Mouse (Mus musculus): Measurements from ENCODE around the gene Tars.

Gene Tars

DNA sequence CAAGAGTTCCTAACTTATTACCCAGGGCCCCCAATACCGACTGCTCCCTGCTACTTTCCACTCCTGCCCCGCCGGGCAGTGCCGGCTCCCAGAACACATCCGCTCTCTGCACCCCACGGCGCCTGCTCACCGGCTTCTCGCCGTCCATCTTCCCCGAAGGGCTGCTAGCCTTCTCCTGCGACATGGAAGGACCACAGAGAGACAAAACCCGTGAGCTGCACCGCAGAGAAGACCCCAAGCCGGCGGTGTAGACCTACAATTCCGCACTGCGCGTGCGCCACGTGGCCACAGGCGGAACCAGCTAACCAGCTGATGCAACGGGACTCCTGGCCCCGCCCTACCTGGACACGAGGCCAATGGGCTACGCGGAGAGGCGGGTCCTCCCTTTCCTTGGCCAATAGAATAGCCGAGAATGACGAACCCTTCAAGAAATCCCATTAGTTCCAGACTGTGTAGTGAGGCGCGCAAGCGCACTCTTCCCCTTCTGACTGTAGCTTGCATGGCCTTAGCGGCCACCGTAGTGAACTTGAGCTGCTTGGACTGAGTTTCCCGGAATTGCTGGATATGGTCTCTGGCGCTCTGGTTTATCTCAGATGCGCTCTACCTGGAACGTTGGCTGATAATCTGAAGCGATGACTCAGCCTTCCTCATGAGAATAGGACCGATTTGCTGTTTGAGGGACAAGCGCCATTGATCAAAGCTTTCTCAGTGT is at the start of gene Tars:
Gene Tars, minus strand, starts transcription at position 310 of the 712 bp plus-strand sequence.
- DNase-seq (ENCODE audit: low read depth in 2 of 2, low spot score in 2 of 2) = peak; percentile 93

DNA sequence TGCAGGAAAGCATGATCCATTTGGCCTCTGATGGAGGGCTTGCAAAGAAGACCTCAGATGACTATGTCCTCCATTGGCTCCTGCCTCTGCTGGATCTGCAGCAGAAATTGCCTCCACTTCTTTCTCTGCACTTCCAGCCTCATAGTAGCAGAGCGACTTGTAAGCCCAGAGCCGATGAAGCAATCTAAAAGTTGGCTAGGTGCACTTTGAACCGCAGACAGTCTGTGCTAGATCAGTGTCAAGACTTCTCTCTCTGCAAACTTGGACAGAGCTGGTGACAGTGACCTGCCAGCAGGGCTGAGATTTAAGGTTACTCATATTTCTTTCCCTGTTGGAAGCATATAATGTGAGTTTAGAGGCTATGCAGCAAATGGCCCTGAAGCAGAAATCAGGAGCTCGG is 37.9 kb upstream of the Tars start:
- no peak for DNase-seq (ENCODE audit: low read depth in 2 of 2, low spot score in 2 of 2)

DNA sequence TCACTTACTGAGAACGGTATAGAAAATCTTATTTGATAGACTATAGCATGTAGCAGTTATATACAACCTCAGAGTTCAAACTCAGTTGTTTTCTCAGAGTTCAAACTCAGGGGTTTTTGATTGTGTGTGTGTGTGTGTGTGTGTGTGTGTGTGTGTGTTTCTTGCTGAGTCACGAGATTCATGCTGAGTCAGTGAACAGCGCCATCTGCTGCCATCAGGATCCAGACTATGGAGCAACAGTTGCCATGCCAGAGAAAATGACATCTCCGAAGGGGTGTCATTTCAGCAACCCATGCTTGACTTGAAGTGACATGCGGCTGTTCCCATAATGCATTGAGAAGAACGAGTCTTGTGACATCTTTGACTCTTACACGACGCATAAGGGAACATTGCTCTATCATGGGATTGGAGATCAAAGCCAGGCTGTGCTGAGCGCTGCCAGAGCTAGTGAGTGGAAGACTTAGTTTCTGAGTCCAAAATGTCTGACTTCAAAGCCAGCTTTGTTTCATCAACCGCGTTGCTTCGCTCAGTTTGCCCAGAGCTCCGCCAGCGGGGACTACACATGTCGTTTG is 37.3 kb upstream of the Tars start:
- DNase-seq (ENCODE audit: low read depth in 2 of 2, low spot score in 2 of 2) = no peak

DNA sequence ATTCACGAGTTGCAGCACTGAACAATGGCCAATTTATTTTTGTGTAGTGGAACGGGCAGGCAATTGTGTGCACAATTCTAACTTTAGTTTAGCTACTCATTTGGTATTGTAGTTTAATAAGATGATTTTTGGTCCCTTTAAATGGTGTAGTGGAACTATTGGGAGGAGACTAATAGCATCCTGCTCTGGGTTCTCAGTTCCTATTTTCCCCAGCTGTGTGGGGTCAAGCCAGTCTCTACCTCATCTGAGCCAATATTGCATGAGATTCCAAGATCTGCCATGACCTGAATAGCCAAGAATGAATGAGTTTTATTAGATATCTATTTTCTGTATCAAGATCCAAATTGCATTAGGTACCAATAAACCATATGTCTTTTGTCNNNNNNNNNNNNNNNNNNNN is 27.4 kb upstream of the Tars start:
- no peak for DNase-seq (ENCODE audit: low read depth in 2 of 2, low spot score in 2 of 2)

DNA sequence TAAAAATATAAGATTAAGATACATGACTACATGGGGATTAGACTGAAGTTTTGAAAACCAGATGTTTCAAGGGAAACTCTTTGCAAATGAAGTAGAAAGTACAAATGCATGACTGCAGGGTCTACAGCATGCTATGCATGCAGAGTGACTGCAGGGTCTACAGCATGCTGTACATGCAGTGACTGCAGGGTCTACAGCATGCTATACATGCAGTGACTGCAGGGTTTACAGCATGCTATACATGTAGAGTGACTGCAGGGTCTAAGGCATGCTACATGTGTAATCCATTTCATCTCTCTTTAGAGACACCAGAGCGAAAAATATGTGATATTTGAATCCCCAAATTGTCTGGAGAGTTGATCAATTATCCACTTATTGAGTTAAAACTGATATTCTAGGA is 14.0 kb upstream of the Tars start:
- no peak for DNase-seq (ENCODE audit: low read depth in 2 of 2, low spot score in 2 of 2)

DNA sequence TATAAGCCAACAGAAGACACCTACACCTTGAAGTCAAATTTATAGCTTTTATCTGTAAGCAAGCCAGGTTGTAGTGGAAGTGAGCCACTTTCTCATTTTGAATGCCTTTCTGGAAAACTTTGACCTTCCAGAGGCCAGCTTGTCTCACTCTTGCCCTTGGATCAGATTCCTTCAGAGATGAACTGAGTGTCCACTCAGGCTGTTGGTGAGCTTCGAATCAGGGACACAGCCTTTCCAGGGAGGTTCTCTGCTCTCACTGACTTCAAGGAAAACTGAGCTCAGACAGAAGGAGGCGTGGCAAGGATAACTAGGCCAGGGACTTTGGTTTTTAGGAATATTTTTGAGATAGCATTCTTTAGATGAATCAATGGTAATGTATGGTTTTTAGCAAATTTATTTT is 13.1 kb upstream of the Tars start:
- no peak for DNase-seq (ENCODE audit: low read depth in 2 of 2, low spot score in 2 of 2)

DNA sequence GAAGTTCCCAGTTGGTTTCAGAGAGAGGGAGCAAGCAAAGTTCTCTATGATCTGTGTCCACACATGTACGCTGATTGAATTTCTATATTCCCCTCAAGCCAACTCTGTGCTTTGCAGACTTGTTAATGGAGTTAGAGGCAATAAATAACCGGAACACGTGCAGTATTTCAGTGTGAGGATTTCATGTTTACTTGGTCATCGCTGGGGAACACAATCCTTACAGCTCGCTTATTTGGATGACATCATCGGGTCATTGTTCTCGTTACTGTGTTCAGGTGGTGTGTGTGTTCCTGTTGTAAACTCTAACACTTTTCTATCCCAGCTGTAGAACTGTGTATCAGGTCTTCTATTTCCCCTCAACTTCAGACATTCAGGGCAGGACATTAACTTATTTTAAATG is 12.4 kb upstream of the Tars start:
- no peak for DNase-seq (ENCODE audit: low read depth in 2 of 2, low spot score in 2 of 2)

DNA sequence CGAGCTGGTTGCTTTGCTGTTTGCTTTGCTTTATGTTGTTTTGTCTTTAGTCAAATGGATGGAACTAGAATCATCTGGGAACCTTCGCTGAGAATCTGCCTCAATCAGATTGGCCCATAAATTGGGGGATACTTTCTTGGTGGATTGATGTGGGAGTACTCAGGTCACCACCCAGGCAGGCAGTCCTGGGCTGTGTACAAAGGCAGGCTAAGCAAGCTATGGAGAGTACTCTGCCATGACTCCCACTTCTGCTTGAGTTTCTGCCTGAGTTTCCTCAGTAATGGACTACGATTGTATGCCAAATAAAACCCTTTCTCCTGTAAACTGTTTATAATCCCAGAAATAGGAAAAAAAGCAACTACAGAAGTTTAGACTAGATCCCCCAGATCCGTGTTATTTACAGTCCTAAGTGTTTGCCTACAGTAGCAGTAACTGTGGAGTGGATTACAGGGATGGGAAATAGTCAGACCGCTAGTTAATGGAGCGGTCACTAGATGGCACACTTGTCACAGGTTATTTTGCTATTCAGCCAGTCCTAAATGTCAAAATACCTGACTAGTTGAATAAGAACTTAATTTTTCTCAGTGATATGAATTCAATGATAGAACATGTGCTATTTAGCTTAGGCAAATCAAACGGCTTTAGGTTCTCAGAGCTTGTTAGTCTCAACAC is 8.8 kb upstream of the Tars start:
- DNase-seq (ENCODE audit: low read depth in 2 of 2, low spot score in 2 of 2) = no peak

DNA sequence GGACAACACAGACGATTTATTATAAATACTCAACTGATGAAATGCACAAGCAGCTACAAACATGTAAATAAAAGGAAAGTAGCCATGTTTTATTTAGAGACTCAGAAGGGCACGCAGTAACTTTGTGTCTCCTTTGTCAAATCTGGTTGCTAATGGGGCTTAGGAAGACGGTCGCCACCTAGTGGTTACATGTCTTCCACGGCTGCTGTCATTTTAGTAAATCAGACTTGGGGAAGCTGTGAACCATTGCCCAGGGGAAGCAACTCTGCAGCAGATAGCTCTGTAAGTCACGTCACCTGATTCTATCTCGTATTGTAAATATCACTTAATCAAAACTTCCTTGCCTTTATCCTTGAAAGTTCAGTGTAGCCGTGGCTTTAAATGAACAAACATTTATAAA is 7.9 kb upstream of the Tars start:
- peak; percentile 43 to 67 for DNase-seq (ENCODE audit: low read depth in 2 of 2, low spot score in 2 of 2)

DNA sequence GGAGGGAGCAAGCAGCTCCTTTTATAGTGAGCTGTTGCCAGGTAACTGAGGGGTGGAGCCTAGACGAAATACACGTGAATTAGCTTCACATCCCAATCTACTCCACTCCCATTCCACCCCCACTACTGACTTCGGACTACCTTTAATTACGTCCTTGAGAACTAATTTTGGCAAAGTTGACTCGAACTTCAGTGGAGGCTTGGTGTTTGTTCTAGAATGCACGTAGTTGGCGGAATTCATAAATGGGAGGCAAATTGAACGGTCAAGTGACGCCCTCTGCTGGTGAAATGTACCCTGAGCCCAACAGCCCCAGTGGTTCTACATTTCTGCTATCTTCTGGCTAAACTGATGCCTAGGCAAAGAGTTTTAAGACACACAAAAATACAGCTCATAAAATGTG is 7.3 kb upstream of the Tars start:
- no peak for DNase-seq (ENCODE audit: low read depth in 2 of 2, low spot score in 2 of 2)

DNA sequence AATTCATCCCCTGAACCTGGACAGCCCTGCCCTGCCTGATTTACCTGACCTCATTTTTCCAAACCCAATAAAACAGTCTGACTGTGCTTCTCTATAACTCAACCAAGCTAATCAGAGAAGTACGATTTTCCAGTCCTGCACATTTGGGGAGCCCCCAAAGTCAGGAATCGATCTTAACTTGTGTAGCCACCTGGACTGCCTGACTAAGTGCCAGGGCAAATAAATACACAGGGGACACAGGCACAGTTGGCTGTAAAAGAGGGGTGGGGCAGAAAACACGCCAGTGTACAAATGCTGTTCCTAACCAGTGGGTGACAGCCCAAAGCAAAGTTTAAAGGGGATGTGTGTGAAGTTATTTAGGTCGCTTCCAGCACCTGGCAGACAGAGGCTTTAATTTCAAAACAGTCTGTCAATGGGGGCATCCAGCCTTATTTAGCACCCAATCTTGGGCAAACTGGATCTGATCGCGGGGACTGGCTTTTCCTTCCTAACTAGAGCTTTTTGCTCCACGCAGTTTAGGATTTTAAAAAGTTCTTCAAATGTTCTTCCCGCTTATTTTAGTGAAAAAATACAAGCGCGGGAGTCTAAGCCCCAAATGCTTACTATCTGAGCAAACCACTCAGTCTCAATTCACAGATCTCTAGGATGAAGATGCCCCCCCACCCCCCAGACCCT is 652 bp downstream of the Tars start:
- DNase-seq (ENCODE audit: low read depth in 2 of 2, low spot score in 2 of 2) = no peak

DNA sequence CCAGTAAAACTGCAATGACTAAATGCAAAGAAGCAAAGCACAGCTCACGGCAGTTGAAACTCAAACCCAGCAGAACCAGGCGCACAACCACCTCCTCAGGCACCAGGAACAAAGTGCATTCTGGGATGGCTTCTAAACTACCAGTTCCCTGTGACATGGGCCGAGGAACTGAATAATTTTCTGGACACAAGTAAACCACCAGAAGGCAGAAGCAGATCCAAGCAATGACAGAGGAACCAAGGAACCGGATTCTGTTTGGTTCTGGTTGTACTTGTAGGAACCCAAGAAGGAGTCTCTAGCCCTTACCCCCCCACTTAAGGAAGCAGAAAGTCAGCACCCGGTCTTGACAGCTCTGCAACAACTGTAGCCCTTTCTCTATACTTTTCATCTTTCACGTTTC is 3.0 kb downstream of the Tars start:
- DNase-seq (ENCODE audit: low read depth in 2 of 2, low spot score in 2 of 2) = no peak

DNA sequence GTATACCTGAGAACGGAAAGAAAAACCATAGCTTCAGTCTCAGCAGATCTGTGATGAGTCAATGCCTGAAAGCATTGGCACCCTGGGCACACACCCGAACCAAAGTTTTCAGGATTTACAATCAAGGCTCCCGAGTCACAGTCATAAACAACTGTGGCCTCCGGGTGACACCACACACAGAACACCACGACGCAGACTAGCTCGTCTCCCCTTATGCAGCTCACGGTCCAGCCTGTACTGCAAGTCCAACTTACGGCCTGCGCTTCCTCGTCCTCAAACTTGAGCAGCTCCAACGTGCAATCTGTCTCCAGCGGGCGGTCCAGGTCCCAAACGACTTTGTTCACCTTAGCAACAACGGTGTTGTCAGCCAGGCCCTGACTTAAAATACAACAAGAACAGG is 6.6 kb downstream of the Tars start:
- DNase-seq (ENCODE audit: low read depth in 2 of 2, low spot score in 2 of 2) = no peak

DNA sequence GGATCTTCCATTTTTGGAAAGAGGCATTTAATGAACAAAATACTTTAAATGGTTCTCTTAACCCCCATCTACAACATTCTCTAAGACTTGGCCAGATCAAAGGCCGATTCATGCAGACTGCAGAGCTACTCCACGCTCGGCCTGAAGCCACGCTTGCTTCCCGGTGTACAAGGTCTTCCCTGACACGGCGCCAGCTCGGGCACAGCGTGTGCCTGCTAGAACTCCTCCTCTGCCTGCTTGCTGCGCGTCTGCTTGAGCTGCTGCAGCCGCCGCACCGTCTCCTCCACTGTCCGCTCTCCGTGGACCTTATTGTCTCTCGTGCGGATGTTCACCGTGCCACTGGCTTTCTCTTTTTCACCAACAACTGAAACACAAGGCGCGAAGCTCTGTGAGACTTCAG is 15.7 kb downstream of the Tars start:
- DNase-seq (ENCODE audit: low read depth in 2 of 2, low spot score in 2 of 2) = no peak

DNA sequence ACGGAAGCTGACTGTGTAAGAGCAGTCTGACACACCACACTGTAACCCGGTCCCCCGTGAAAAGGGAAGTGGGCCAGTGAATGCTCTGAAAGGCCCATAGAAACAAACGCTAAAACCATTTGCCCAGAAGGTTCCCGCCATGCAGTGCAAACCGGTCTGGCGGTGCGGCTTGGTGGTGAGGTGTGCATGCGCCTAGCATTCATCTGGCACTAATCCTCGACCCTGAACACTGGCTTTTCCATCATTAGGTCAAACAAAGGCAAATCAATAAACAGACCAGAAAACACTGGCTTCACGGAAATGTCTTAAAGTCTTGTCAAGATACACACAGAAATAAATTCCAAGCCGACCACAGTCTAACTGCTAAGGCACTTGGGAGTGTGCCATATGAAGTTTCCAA is 16.9 kb downstream of the Tars start:
- no peak for DNase-seq (ENCODE audit: low read depth in 2 of 2, low spot score in 2 of 2)

DNA sequence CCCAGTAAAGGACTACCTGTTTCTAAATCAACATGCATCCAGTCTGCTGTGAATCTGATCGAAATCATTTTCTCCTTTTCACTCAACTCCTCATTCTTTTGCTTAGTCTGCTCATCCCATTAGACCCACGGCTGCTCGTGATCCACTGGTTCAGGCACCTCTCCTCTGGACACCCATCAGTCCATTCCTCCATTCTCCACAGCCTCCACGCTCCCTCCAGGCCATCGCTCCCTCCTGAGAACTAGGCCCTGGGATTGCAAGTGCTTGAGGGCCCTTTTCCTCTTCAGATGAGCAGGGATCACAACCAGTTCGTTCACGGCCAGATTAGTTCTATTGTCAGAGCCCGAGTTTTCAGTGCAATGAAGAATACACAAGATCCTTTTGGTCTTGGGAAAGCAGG is 18.8 kb downstream of the Tars start:
- DNase-seq (ENCODE audit: low read depth in 2 of 2, low spot score in 2 of 2) = no peak

DNA sequence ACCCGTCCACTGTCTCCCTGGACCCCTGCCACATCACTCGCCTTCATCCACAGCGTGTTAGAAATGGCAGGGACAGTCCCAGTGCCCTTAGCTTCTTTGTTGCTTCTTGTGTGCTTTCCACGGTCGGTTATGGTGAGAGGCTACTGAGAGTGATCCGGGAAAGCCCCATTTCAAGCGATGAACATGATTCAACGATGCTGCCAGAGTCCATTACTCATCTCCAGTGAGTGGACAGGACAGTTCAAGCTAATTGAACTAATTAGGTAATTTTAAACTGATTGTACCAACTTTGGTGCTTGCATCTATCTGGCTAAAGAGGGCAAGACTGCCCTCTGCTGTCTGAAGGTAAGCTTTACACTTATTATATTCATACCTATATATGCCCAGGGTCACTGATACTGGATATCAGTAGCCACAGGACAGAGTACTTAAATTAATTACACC is 19.4 kb downstream of the Tars start:
- no peak for DNase-seq (ENCODE audit: low read depth in 2 of 2, low spot score in 2 of 2)

DNA sequence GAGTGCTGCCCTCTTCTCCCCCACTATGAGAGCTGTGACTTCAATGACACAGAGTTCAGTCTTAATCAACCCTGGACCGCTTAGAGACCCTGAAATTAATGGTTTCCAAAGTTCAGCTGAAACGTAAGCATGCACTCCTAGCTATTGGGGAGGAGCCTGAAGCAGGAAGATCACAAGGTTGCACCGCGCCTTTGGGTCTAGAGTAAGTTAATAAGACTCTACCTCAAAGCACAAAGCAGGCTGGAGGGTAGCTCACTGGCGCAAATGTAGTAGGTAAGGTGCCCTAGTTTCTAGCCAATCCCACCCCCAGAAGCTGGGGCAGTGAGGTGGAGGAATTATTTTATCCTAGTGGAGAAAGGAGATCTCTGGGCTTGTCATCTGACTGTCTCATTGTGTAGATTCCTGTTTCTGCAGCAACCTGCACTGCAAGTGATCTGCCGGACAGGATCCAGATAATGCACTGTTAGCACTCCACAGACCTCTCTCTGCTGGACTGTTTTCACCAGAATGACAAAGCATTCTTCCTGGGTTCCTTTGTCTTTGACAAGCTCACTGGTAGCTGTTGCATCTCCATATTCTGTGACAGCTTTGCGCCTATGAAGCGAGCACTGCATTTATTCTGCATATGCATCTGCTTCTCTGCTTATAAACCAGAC is 19.9 kb downstream of the Tars start:
- no peak for DNase-seq (ENCODE audit: low read depth in 2 of 2, low spot score in 2 of 2)

DNA sequence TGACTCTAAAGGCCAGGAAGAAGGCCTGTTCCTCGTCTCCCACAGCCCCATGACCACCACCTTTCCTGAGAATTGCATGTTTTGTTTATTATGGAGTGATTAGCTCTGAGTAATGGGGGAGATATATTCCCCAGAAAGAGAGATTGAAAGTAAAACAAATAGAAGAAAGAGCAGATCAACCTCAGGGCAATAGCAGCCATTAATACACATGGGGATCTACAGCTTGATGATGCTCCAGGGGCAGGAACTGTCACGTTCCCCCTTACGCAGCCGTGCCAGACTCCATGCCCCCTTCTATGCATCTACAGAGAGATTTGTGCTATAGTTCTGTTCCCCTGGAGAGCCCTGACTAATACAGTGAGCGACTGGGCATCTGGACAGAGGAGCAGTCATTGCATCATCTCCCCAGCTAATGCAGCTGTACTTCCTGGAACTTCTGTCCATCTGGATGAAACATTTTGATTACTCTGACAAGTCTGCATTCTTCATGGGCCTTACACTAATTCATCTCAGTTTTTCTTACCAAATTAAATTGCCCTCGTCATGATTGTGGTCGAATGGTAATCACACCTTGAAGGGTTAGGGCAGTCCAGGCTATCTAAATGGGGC is 28.9 kb downstream of the Tars start:
- no peak for DNase-seq (ENCODE audit: low read depth in 2 of 2, low spot score in 2 of 2)

DNA sequence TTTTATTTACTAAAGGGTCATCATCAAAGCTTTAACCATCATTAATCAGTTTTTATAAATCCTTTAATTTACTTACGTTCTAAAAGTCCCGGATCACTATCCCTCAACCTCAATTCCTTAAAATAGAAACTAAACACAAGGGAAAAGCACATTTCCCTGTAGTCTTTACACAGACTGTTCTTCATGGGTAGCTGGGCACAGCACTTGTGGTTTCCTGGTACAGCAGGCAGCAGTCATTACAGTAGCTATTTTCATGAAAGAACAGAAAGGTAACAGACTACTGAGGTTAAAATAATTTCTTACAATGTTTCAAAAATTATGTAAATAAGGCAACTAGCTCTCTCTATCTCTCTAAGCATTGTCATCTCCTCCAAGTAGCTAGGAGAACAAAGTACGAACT is 29.9 kb downstream of the Tars start:
- DNase-seq (ENCODE audit: low read depth in 2 of 2, low spot score in 2 of 2) = no peak

DNA sequence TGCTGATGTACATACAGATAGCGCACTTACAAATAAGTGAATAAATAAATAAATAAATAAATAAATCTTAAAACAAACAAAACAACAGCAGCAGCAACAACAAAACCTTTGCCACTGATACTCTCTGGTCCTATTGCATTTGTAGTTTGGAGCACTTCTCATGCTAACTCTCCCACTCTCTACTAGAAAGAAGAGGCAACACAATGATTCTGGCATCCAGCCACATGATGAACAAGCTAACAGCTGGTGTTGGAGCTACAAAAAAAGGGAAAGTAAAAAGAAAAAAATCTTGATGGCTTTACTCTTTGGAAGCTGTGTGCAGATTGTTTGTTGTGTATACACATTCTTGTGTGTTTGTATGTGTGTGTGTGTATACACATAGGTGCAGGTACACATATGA is 34.7 kb downstream of the Tars start:
- DNase-seq (ENCODE audit: low read depth in 2 of 2, low spot score in 2 of 2) = no peak

Data from CD8-positive naive resting alpha-beta T cell, adult 2 months (primary cell).